Mouse (Mus musculus) midbrain, embryonic 11.5 days (tissue): ENCODE data around the gene March10. TPM values are rescaled to one million over a fixed set of nuclear protein-coding genes. Genes with fewer than 3 reads are reported as not detected.

Experiments
- ATAC-seq: fragments of 200-750 bp; cut with Nextera tagmentation; 2 replicates; pipeline ENCODE4 v1.8.0; 2017; ENCODE audit warnings: moderate TSS enrichment, moderate library complexity; ENCODE audit not compliant: low FRiP score
- DNase-seq: peaks from one replicate; pipeline ENCODE4 v3.0.0; 2015; ENCODE audit warnings: low spot score; ENCODE audit errors: missing footprints
- H3K27ac ChIP-seq: fragments of 300-500 bp; sonication (generic); 2 replicates; pipeline ENCODE4 v1.5.1; 2014; ENCODE audit warnings: low read depth, low read length
- H3K27me3 ChIP-seq: fragments of 300-500 bp; sonication (generic); 2 replicates; pipeline ENCODE4 v1.6.1; 2014; ENCODE audit warnings: mild to moderate bottlenecking, low read length, moderate library complexity, mixed read lengths; ENCODE audit not compliant: control insufficient read depth, insufficient read depth
- H3K36me3 ChIP-seq: fragments of 300-500 bp; sonication (generic); 2 replicates; pipeline ENCODE4 v1.6.1; 2014; ENCODE audit warnings: mild to moderate bottlenecking, low read length, moderate library complexity, mixed read lengths; ENCODE audit not compliant: control insufficient read depth, insufficient read depth
- H3K4me1 ChIP-seq: fragments of 300-500 bp; sonication (generic); 2 replicates; pipeline ENCODE4 v1.6.1; 2014; ENCODE audit warnings: low read length; ENCODE audit not compliant: control insufficient read depth, insufficient read depth
- H3K4me2 ChIP-seq: fragments of 300-500 bp; sonication (generic); 2 replicates; pipeline ENCODE4 v1.6.1; 2014; ENCODE audit warnings: mild to moderate bottlenecking, moderate library complexity
- H3K4me3 ChIP-seq: fragments of 300-500 bp; sonication (generic); 2 replicates; pipeline ENCODE4 v1.5.1; 2014; ENCODE audit warnings: low read depth, low read length
- H3K9ac ChIP-seq: fragments of 300-500 bp; sonication (generic); 2 replicates; pipeline ENCODE4 v1.6.1; 2014; ENCODE audit warnings: low read length
- H3K9me3 ChIP-seq: fragments of 300-500 bp; sonication (generic); 2 replicates; pipeline ENCODE4 v1.6.1; 2016; ENCODE audit warnings: low read length; ENCODE audit not compliant: control insufficient read depth
- WGBS: fragments of 180-500 bp; shearing (Covaris S2); extraction: QIAGEN DNeasy Blood & Tissue Kit; methylation state at CpG from one replicate; pipeline ENCODE4 v1.1.7; 2014; 5-methylcytosine and 5-hydroxymethylcytosine counted together
- polyA plus RNA-seq: library from polyadenylated mRNA; unstranded; fragments of >200 nt; fragmentation: Nextera tagmentation; extraction: Ambion mirVana; gene quantifications from 2 replicates; pipeline ENCODE4 v1.2.1, GENCODE M21; 2014

March10 gene
- polyA plus RNA-seq, 1 experiment from 2014 or later: not detected

- WGBS: 95% methylated on average over 11 of the region's 11 CpGs
- DNase-seq (no peak), ATAC-seq (no peak)
- H3K36me3 ChIP-seq: no peaks in the 10 kb centered on the region
- H3K4me1 ChIP-seq: peaks cover 3% of the 10 kb centered on the region
- H3K27me3 ChIP-seq: no peaks in the 10 kb centered on the region
- H3K27ac ChIP-seq: no peak overlapping the region
- H3K9me3 ChIP-seq: no peaks in the 10 kb centered on the region
- H3K9ac ChIP-seq: no peak overlapping the region
- no peak overlapping the region for H3K4me3 ChIP-seq
- no peak overlapping the region for H3K4me2 ChIP-seq
Observed at GRCm38 (mm10) chr11:105409408-105409807, 47.1 kb downstream of the March10 start.

GRCm38 (mm10) chr11:105407846-105408441, 48.6 kb downstream of the March10 start:
- H3K27ac ChIP-seq: no peak overlapping the region
- H3K4me2 ChIP-seq: no peak overlapping the region
- H3K27me3 ChIP-seq: no peaks in the 10 kb centered on the region
- peaks cover 3% of the 10 kb centered on the region for H3K4me1 ChIP-seq
- no peaks in the 10 kb centered on the region for H3K36me3 ChIP-seq
- no peak overlapping the region for H3K4me3 ChIP-seq
- ATAC-seq (no peak), DNase-seq (no peak)
- 69% methylated on average over 6 of the region's 6 CpGs for WGBS
- no peaks in the 10 kb centered on the region for H3K9me3 ChIP-seq
- no peak overlapping the region for H3K9ac ChIP-seq

- no peak for DNase-seq
- WGBS: 63% methylated on average over 9 of the region's 9 CpGs
- H3K4me2 ChIP-seq: no peak overlapping the region
- H3K27me3 ChIP-seq: no peaks in the 10 kb centered on the region
- no peak overlapping the region for H3K27ac ChIP-seq
- H3K4me1 ChIP-seq: no peaks in the 10 kb centered on the region
- no peaks in the 10 kb centered on the region for H3K36me3 ChIP-seq
- H3K9ac ChIP-seq: no peak overlapping the region
- ATAC-seq: no peak
- H3K9me3 ChIP-seq: no peaks in the 10 kb centered on the region
- no peak overlapping the region for H3K4me3 ChIP-seq
Observed at GRCm38 (mm10) chr11:105402355-105402754, 54.2 kb downstream of the March10 start.

GRCm38 (mm10) chr11:105390290-105390689, 66.2 kb downstream of the March10 start:
- no peaks in the 10 kb centered on the region for H3K27me3 ChIP-seq
- no peak overlapping the region for H3K4me3 ChIP-seq
- no peaks in the 10 kb centered on the region for H3K9me3 ChIP-seq
- H3K9ac ChIP-seq: no peak overlapping the region
- no peaks in the 10 kb centered on the region for H3K36me3 ChIP-seq
- no peak for DNase-seq
- H3K4me1 ChIP-seq: peaks cover 2% of the 10 kb centered on the region; the same call in 1 of the 2 replicates
- 91% methylated on average over 7 of the region's 7 CpGs for WGBS
- H3K27ac ChIP-seq: no peak overlapping the region
- H3K4me2 ChIP-seq: no peak overlapping the region
- ATAC-seq: no peak

- WGBS: 50% methylated on average over 2 of the region's 2 CpGs
- H3K9me3 ChIP-seq: no peaks in the 10 kb centered on the region
Observed at GRCm38 (mm10) chr11:105388636-105389035, 67.9 kb downstream of the March10 start.

GRCm38 (mm10) chr11:105385266-105385665, 71.3 kb downstream of the March10 start:
- WGBS: 87% methylated on average over 9 of the region's 9 CpGs
- no peaks in the 10 kb centered on the region for H3K9me3 ChIP-seq
- H3K4me2 ChIP-seq: no peak overlapping the region
- DNase-seq: no peak
- no peaks in the 10 kb centered on the region for H3K27me3 ChIP-seq
- H3K4me1 ChIP-seq: peaks cover 2% of the 10 kb centered on the region; the same call in 1 of the 2 replicates
- H3K9ac ChIP-seq: no peak overlapping the region
- ATAC-seq: no peak
- no peaks in the 10 kb centered on the region for H3K36me3 ChIP-seq
- no peak overlapping the region for H3K27ac ChIP-seq
- H3K4me3 ChIP-seq: no peak overlapping the region

More at GRCm38 (mm10) chr11:105388636-105389035, 67.9 kb downstream of the March10 start:
- ATAC-seq (no peak), DNase-seq (no peak)
- no peak overlapping the region for H3K27ac ChIP-seq
- no peaks in the 10 kb centered on the region for H3K36me3 ChIP-seq
- no peaks in the 10 kb centered on the region for H3K27me3 ChIP-seq
- H3K9ac ChIP-seq: no peak overlapping the region
- H3K4me1 ChIP-seq: peaks cover 2% of the 10 kb centered on the region; the same call in 1 of the 2 replicates
- H3K4me2 ChIP-seq: no peak overlapping the region
- H3K4me3 ChIP-seq: no peak overlapping the region

- H3K4me2 ChIP-seq: no peak overlapping the region
- no peak overlapping the region for H3K27ac ChIP-seq
- DNase-seq (no peak), ATAC-seq (no peak)
- no peaks in the 10 kb centered on the region for H3K36me3 ChIP-seq
- no peaks in the 10 kb centered on the region for H3K27me3 ChIP-seq
- H3K4me3 ChIP-seq: no peak overlapping the region
- H3K9ac ChIP-seq: no peak overlapping the region
- 72% methylated on average over 1 of the region's 1 CpGs for WGBS
- no peaks in the 10 kb centered on the region for H3K9me3 ChIP-seq
- no peaks in the 10 kb centered on the region for H3K4me1 ChIP-seq
Observed at GRCm38 (mm10) chr11:105375821-105376235, 80.7 kb downstream of the March10 start.

- H3K27ac ChIP-seq: no peak overlapping the region
- H3K27me3 ChIP-seq: no peaks in the 10 kb centered on the region
- H3K4me2 ChIP-seq: no peak overlapping the region
- H3K9me3 ChIP-seq: no peaks in the 10 kb centered on the region
- H3K4me1 ChIP-seq: no peaks in the 10 kb centered on the region
- ATAC-seq: no peak
- no peak for DNase-seq
- no peak overlapping the region for H3K9ac ChIP-seq
- H3K4me3 ChIP-seq: no peak overlapping the region
- no peaks in the 10 kb centered on the region for H3K36me3 ChIP-seq
- 88% methylated on average over 10 of the region's 10 CpGs for WGBS
Observed at GRCm38 (mm10) chr11:105374526-105375175, 81.9 kb downstream of the March10 start.

- H3K36me3 ChIP-seq: no peaks in the 10 kb centered on the region
- no peaks in the 10 kb centered on the region for H3K9me3 ChIP-seq
- DNase-seq (no peak), ATAC-seq (no peak)
- H3K4me1 ChIP-seq: no peaks in the 10 kb centered on the region
- 82% methylated on average over 8 of the region's 8 CpGs for WGBS
- no peak overlapping the region for H3K4me2 ChIP-seq
- H3K9ac ChIP-seq: no peak overlapping the region
- no peak overlapping the region for H3K27ac ChIP-seq
- no peaks in the 10 kb centered on the region for H3K27me3 ChIP-seq
- no peak overlapping the region for H3K4me3 ChIP-seq
Observed at GRCm38 (mm10) chr11:105373881-105374280, 82.7 kb downstream of the March10 start.
